Mouse (Mus musculus) cerebellum, adult 11-12 months (tissue): ENCODE data around the gene Nim1k.
"Not testable (repeated sequence)": the region's sequence is repeated elsewhere in the genome, so short reads cannot be mapped to it uniquely, and the experiment has no call there.

Source experiments
- DNase-seq: peaks from one replicate; pipeline ENCODE4 v3.0.0; 2022

The Nim1k gene

GRCm38 (mm10) chr13:119684416-119685177 lies 71.1 kb downstream of the Nim1k start:
- DNase-seq: no peak

GRCm38 (mm10) chr13:119681161-119681560 lies 74.5 kb downstream of the Nim1k start:
- DNase-seq: no peak

GRCm38 (mm10) chr13:119679721-119680120 lies 76.0 kb downstream of the Nim1k start:
- DNase-seq: no peak

- no peak for DNase-seq
Measured at GRCm38 (mm10) chr13:119678794-119679193, 76.9 kb downstream of the Nim1k start.

GRCm38 (mm10) chr13:119661420-119661819 lies 94.3 kb downstream of the Nim1k start:
- DNase-seq: not testable (repeated sequence)
